ENCODE assay signal across 8 mouse cellular contexts in genomic region chr17:86169092-86169491, GRCm38 (mm10). TPM values are rescaled to one million over a fixed set of nuclear protein-coding genes. Genes with fewer than 3 reads are reported as not detected.
A peak's percentile ranks its signal among the peaks of the same experiment; 100 is the strongest.
DNase-seq lines count a peak whose midpoint lies in the region; ATAC-seq lines count a peak whose summit lies in the region.

No protein-coding gene starts in this region.

- H3K9ac ChIP-seq in forebrain, embryonic 16.5 days (replicated peaks; ENCODE audit: low read depth, low read length), result peak overlapping the region; percentile 92
- peak overlapping the region; percentile 82; the same call in 1 of the 2 replicates for H3K9ac ChIP-seq in liver, embryonic 13.5 days

- no peaks in the 10 kb centered on the region for H3K9me3 ChIP-seq in forebrain, embryonic 16.5 days (ENCODE audit: control insufficient read depth, low read length)
- no peaks in the 10 kb centered on the region for H3K9me3 ChIP-seq in liver, embryonic 13.5 days (replicated peaks)

- H3K36me3 ChIP-seq in forebrain, embryonic 16.5 days (ENCODE audit: control insufficient read depth, insufficient read depth), result no peaks in the 10 kb centered on the region
- H3K36me3 ChIP-seq in liver, embryonic 13.5 days, result no peaks in the 10 kb centered on the region; the same call in 1 of the 2 replicates

- peak; percentile 35 for DNase-seq in layer of hippocampus, adult 11-12 months (ENCODE audit: low spot score)
- DNase-seq in layer of hippocampus, postnatal 10 days (ENCODE audit: low spot score in 2 of 2), result no peak
- peak; percentile 78 for DNase-seq in brain, adult 2 months (ENCODE audit: low read depth, low spot score)
- no peak for DNase-seq in liver, embryonic 13.5 days
- no peak for DNase-seq in embryo, embryonic 11 days
- DNase-seq in ovary, postnatal 36 days (ENCODE audit: low spot score), result no peak
- no peak for DNase-seq in T-cell, adult 2 months (ENCODE audit: low spot score)

- WGBS in forebrain, embryonic 16.5 days, result 13% methylated on average over 6 of the region's 6 CpGs
- 35% methylated on average over 6 of the region's 6 CpGs for WGBS in liver, embryonic 13.5 days (ENCODE audit: insufficient replicate concordance)

- peaks cover 32% of the 10 kb centered on the region for H3K4me1 ChIP-seq in forebrain, embryonic 16.5 days (replicated peaks; ENCODE audit: control insufficient read depth, insufficient read depth, low read length)
- peaks cover 45% of the 10 kb centered on the region for H3K4me1 ChIP-seq in liver, embryonic 13.5 days (replicated peaks)

- no peak for ATAC-seq in forebrain, embryonic 16.5 days
- ATAC-seq in liver, embryonic 13.5 days (ENCODE audit: low read depth), result no peak

- no peak overlapping the region; the same call in 1 of the 2 replicates for H3K27ac ChIP-seq in forebrain, embryonic 16.5 days (ENCODE audit: low read length)
- H3K27ac ChIP-seq in liver, embryonic 13.5 days, result no peak overlapping the region

- H3K4me2 ChIP-seq in forebrain, embryonic 16.5 days (ENCODE audit: low read length), result peak overlapping the region; percentile 99
- peak overlapping the region; percentile 96 for H3K4me2 ChIP-seq in liver, embryonic 13.5 days

- H3K4me3 ChIP-seq in forebrain, embryonic 16.5 days (replicated peaks; ENCODE audit: low read length), result peak overlapping the region; percentile 87
- H3K4me3 ChIP-seq in liver, embryonic 13.5 days (replicated peaks), result peak overlapping the region; percentile 75

- H3K27me3 ChIP-seq in forebrain, embryonic 16.5 days (replicated peaks; ENCODE audit: control insufficient read depth, insufficient read depth, low read length), result no peaks in the 10 kb centered on the region
- H3K27me3 ChIP-seq in liver, embryonic 13.5 days, result peaks cover 44% of the 10 kb centered on the region

RNA-seq across cellular contexts. Expression of gene Prkce, which starts 1.5 kb away (rescaled TPM):
- total RNA-seq in layer of hippocampus, postnatal 10 days (2021), result 100 to 1,000 TPM; 315 to 338 TPM
- 39.9 and 42.9 TPM in 2 replicates for polyA plus RNA-seq in forebrain, embryonic 16.5 days (2015; fragmentation: Nextera tagmentation; extraction: Ambion mirVana)
- 0.80 and 0.90 TPM in 2 replicates for polyA plus RNA-seq in liver, embryonic 13.5 days (2015; fragmentation: Nextera tagmentation; extraction: Ambion mirVana)

RNA-seq across cellular contexts. Expression of gene Srbd1, which starts 24.1 kb away (rescaled TPM):
- 10 to 100 TPM; 14.6 to 14.8 TPM for total RNA-seq in layer of hippocampus, postnatal 10 days (2021)
- 17.9 and 21.7 TPM in 2 replicates for polyA plus RNA-seq in forebrain, embryonic 16.5 days (2015; fragmentation: Nextera tagmentation; extraction: Ambion mirVana)
- 9.0 and 12.4 TPM in 2 replicates for polyA plus RNA-seq in liver, embryonic 13.5 days (2015; fragmentation: Nextera tagmentation; extraction: Ambion mirVana)

Comparison
In these comparisons a context has a peak if more than half of its experiments do, and no peak if none do; other contexts are left out.
1. DNase-seq: peak in layer of hippocampus, adult 11-12 months (single experiment) and brain, adult 2 months (single experiment); none in layer of hippocampus, postnatal 10 days (0 of 2), liver, embryonic 13.5 days (single experiment), embryo, embryonic 11 days (single experiment), ovary, postnatal 36 days (single experiment) and T-cell, adult 2 months (single experiment).
2. RNA of gene Prkce, which starts 1.5 kb away (polyA plus RNA-seq): 39.9 to 42.9 TPM in forebrain, embryonic 16.5 days; 0.80 to 0.90 TPM in liver, embryonic 13.5 days; every median in the first group is over 10 times any median in the second.